Mouse (Mus musculus): ENCODE results near the gene Ddx27.

DNA sequence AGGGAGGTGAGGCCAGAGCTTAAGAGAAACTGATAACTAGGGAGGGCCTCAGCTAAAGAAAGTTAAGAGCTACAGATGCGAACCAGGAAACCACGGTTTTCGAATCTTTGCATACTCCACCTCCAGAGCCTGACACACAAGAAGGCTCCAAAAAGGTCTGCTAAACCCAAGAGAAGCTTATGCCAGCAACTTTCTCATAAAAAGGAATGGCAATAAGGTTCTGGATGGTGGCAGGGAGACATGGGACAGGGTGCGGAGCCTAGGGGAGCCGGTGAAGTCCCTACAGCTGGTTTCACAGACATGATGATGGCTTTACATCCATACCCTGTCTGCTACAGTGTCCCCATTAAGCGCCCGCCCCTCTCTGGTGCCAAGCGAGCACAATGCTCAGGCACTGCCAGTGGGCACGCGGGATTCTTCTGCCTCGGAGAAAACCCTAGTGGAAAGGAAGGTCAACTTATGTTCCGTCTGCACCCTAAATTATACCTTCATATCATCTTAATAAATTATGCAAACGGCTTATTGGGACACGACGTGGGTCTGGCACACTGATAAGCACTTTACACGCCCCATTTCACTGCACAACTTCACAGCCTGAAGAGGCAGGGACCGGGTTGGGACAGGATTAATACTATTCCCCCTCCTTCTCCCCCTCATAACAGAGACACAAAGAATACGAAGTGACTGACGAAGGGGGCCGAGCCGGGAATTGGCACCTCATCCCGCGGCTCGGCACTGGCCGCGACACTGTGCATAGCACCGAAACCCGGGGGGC is 19.8 kb upstream of the Ddx27 start:
- TF ChIP-seq POLR2A (IDR thresholded peaks at IDR 0.05; ENCODE audit: borderline replicate concordance, low read depth, low read length), result no peak
- TF ChIP-seq CTCF (IDR thresholded peaks at IDR 0.05; ENCODE audit: low read depth, low read length), result no peak

All from bone marrow macrophage, adult 2 months (primary cell).